Comparison of ENCODE assay signal across 7 mouse cellular contexts in the genomic region with DNA sequence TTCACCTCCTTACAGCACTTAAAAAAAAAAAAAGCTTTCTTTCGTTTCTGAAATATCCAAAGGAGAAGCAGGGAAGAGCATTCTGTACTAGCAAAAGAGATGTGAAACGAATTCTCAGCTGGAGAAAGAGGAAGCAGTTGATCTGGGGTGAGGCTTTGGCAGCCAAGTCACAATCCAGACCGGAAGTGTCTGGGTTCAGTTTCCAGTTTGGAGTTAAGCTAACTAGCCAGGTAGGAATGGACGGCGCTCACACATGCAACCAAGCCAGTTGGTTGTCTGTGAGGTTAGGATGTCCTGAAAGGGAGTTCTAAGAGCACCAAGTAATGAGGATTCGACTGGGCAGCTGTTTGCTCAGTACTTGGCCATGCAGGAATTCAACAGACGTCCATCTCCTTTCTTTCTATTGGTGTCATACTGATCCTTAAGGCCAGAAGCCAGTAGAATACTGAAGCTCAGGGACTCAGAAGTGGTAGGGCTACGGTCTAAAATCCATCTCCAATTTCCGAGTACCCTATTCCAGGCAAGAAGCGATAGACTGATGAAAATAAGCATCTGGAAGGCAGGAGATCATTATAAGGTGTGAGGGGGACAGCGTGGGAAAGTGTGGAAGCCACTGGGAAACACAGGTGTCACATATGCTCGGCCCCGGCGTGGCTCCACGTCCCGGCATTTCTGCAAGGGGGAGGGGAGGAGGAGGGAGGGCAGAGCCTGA. TPM values are rescaled to one million over a fixed set of nuclear protein-coding genes. Genes with fewer than 3 reads are reported as not detected.
DNase-seq lines count a peak whose midpoint lies in the region; ATAC-seq and TF ChIP-seq lines count a peak whose summit lies in the region.

No protein-coding gene starts in this region.

- TF ChIP-seq EP300 in lung, postnatal 0 days (IDR thresholded peaks at IDR 0.05), result no peak

- peak overlapping the region; percentile 63 for H3K4me2 ChIP-seq in intestine, embryonic 16.5 days (ENCODE audit: low read depth, low read length)
- peak overlapping the region; percentile 87 for H3K4me2 ChIP-seq in lung, postnatal 0 days (replicated peaks; ENCODE audit: low read depth, low read length)

- no peak for TF ChIP-seq POLR2A in olfactory bulb, adult 2 months (IDR thresholded peaks at IDR 0.05; ENCODE audit: insufficient read depth, low read depth, low read length)

- peak overlapping the region; percentile 64 for H3K4me3 ChIP-seq in intestine, embryonic 16.5 days (ENCODE audit: low read length)
- peak overlapping the region; percentile 73 for H3K4me3 ChIP-seq in lung, postnatal 0 days (ENCODE audit: low read depth, low read length)
- peak overlapping the region; percentile 84 for H3K4me3 ChIP-seq in olfactory bulb, adult 2 months (ENCODE audit: insufficient read depth, low read depth, low read length)

- peak overlapping the region; percentile 73 for H3K27ac ChIP-seq in intestine, embryonic 16.5 days (ENCODE audit: low read length)
- H3K27ac ChIP-seq in lung, postnatal 0 days (ENCODE audit: low read length), result peak overlapping the region; percentile 80
- H3K27ac ChIP-seq in olfactory bulb, adult 2 months (ENCODE audit: insufficient read depth, low read depth, low read length), result peak overlapping the region; percentile 91

- H3K36me3 ChIP-seq in intestine, embryonic 16.5 days (ENCODE audit: control insufficient read depth, insufficient read depth, low read length), result no peaks in the 10 kb centered on the region
- H3K36me3 ChIP-seq in lung, postnatal 0 days (ENCODE audit: insufficient read depth, low read length), result no peaks in the 10 kb centered on the region

- peak; percentile 56 for ATAC-seq in CD4-positive, CD25-positive, alpha-beta regulatory T cell, adult 4 months
- peak; percentile 79 for ATAC-seq in granulocyte monocyte progenitor cell, adult 5-6 weeks (replicated peaks; ENCODE audit: poor library complexity, severe bottlenecking)
- ATAC-seq in intestine, embryonic 16.5 days, result peak; percentile 81
- ATAC-seq in lung, postnatal 0 days, result peak; percentile 67

- no peaks in the 10 kb centered on the region for H3K27me3 ChIP-seq in intestine, embryonic 16.5 days (replicated peaks; ENCODE audit: control insufficient read depth, insufficient read depth, low read length)
- no peaks in the 10 kb centered on the region for H3K27me3 ChIP-seq in lung, postnatal 0 days (replicated peaks; ENCODE audit: insufficient read depth, low read length)

- peak; percentile 4 for DNase-seq in T-cell, adult 2 months (ENCODE audit: low spot score)
- peak; percentile 59 for DNase-seq in lung, postnatal 0 days (ENCODE audit: low spot score)
- DNase-seq in embryo, embryonic 10 days (ENCODE audit: low spot score), result no peak

- 22% methylated on average over 16 of the region's 16 CpGs for WGBS in intestine, embryonic 16.5 days
- 16% methylated on average over 16 of the region's 16 CpGs for WGBS in lung, postnatal 0 days
- WGBS in olfactory bulb, adult 2 months, result 13% methylated on average over 16 of the region's 16 CpGs

- peaks cover 9% of the 10 kb centered on the region for H3K4me1 ChIP-seq in intestine, embryonic 16.5 days (ENCODE audit: control insufficient read depth, insufficient read depth, low read length)
- peaks cover 13% of the 10 kb centered on the region; the same call in 1 of the 2 replicates for H3K4me1 ChIP-seq in lung, postnatal 0 days (ENCODE audit: insufficient read depth, low read depth, low read length)
- peaks cover 10% of the 10 kb centered on the region for H3K4me1 ChIP-seq in olfactory bulb, adult 2 months (ENCODE audit: control insufficient read depth, insufficient read depth, low read length)

- TF ChIP-seq CTCF in lung, postnatal 0 days (IDR thresholded peaks at IDR 0.05), result no peak
- no peak for TF ChIP-seq CTCF in olfactory bulb, adult 2 months (IDR thresholded peaks at IDR 0.05; ENCODE audit: insufficient read depth, low read depth, low read length)

- peak overlapping the region; percentile 72 for H3K9ac ChIP-seq in intestine, embryonic 16.5 days (ENCODE audit: low read depth, low read length)
- H3K9ac ChIP-seq in lung, postnatal 0 days (replicated peaks; ENCODE audit: low read depth), result peak overlapping the region; percentile 68

- H3K9me3 ChIP-seq in intestine, embryonic 16.5 days (ENCODE audit: control insufficient read depth, low read length), result no peaks in the 10 kb centered on the region
- no peaks in the 10 kb centered on the region for H3K9me3 ChIP-seq in lung, postnatal 0 days (ENCODE audit: low read length)

RNA-seq across cellular contexts. Expression of a gene that starts 13.0 kb away (rescaled TPM):
- 10 to 100 TPM; 15.3 to 15.6 TPM for polyA plus RNA-seq in CD4-positive, CD25-positive, alpha-beta regulatory T cell, adult 4 months (2017; shearing (Covaris generic))
- 28.0 and 45.8 TPM in 2 replicates for total RNA-seq in granulocyte monocyte progenitor cell, adult 5-6 weeks (2014; fragmentation: Nextera tagmentation)
- 29.9 and 35.6 TPM in 2 replicates for total RNA-seq in granulocyte monocyte progenitor cell, adult 5-6 weeks (2017)
- polyA plus RNA-seq in intestine, embryonic 16.5 days (2015; fragmentation: Nextera tagmentation; extraction: Ambion mirVana), result 27.6 and 28.6 TPM in 2 replicates
- polyA plus RNA-seq in lung, postnatal 0 days (2015; fragmentation: Nextera tagmentation; extraction: Ambion mirVana), result 36.1 and 39.0 TPM in 2 replicates
- polyA plus RNA-seq in olfactory bulb, adult 2 months (2012; ENCODE audit: insufficient read depth, insufficient read length, low replicate concordance, missing spikeins), result not detected in 2 replicates

RNA-seq across cellular contexts. Expression of a gene that starts 25.2 kb away (rescaled TPM):
- polyA plus RNA-seq in CD4-positive, CD25-positive, alpha-beta regulatory T cell, adult 4 months (2017; shearing (Covaris generic)), result 10 to 100 TPM; 40.2 to 53.2 TPM
- total RNA-seq in granulocyte monocyte progenitor cell, adult 5-6 weeks (2014; fragmentation: Nextera tagmentation), result 27.9 and 31.9 TPM in 2 replicates
- 20.0 and 26.5 TPM in 2 replicates for total RNA-seq in granulocyte monocyte progenitor cell, adult 5-6 weeks (2017)
- polyA plus RNA-seq in intestine, embryonic 16.5 days (2015; fragmentation: Nextera tagmentation; extraction: Ambion mirVana), result 34.1 and 35.4 TPM in 2 replicates
- polyA plus RNA-seq in lung, postnatal 0 days (2015; fragmentation: Nextera tagmentation; extraction: Ambion mirVana), result 42.5 and 45.0 TPM in 2 replicates
- not detected in 2 replicates for polyA plus RNA-seq in olfactory bulb, adult 2 months (2012; ENCODE audit: insufficient read depth, insufficient read length, low replicate concordance, missing spikeins)

RNA-seq across cellular contexts. Expression of a gene that starts 31.1 kb away (rescaled TPM):
- 1 to 10 TPM; 5.5 to 8.9 TPM for polyA plus RNA-seq in CD4-positive, CD25-positive, alpha-beta regulatory T cell, adult 4 months (2017; shearing (Covaris generic))
- 12.4 and 23.1 TPM in 2 replicates for total RNA-seq in granulocyte monocyte progenitor cell, adult 5-6 weeks (2014; fragmentation: Nextera tagmentation)
- total RNA-seq in granulocyte monocyte progenitor cell, adult 5-6 weeks (2017), result 9.7 and 10.3 TPM in 2 replicates
- polyA plus RNA-seq in intestine, embryonic 16.5 days (2015; fragmentation: Nextera tagmentation; extraction: Ambion mirVana), result 10.9 and 11.2 TPM in 2 replicates
- polyA plus RNA-seq in lung, postnatal 0 days (2015; fragmentation: Nextera tagmentation; extraction: Ambion mirVana), result 12.1 and 14.9 TPM in 2 replicates
- not detected in 2 replicates for polyA plus RNA-seq in olfactory bulb, adult 2 months (2012; ENCODE audit: insufficient read depth, insufficient read length, low replicate concordance, missing spikeins)

RNA-seq across cellular contexts. Expression of a gene that starts 35.4 kb away (rescaled TPM):
- polyA plus RNA-seq in CD4-positive, CD25-positive, alpha-beta regulatory T cell, adult 4 months (2017; shearing (Covaris generic)), result 10 to 100 TPM; 53.9 to 55.7 TPM
- 89.0 and 100 TPM in 2 replicates for total RNA-seq in granulocyte monocyte progenitor cell, adult 5-6 weeks (2014; fragmentation: Nextera tagmentation)
- 23.4 and 35.3 TPM in 2 replicates for total RNA-seq in granulocyte monocyte progenitor cell, adult 5-6 weeks (2017)
- 62.3 and 64.0 TPM in 2 replicates for polyA plus RNA-seq in intestine, embryonic 16.5 days (2015; fragmentation: Nextera tagmentation; extraction: Ambion mirVana)
- polyA plus RNA-seq in lung, postnatal 0 days (2015; fragmentation: Nextera tagmentation; extraction: Ambion mirVana), result 52.2 and 54.7 TPM in 2 replicates
- not detected in 2 replicates for polyA plus RNA-seq in olfactory bulb, adult 2 months (2012; ENCODE audit: insufficient read depth, insufficient read length, low replicate concordance, missing spikeins)

RNA-seq across cellular contexts. Expression of a gene that starts 35.8 kb away (rescaled TPM):
- polyA plus RNA-seq in CD4-positive, CD25-positive, alpha-beta regulatory T cell, adult 4 months (2017; shearing (Covaris generic)), result 10 to 100 TPM; 12.7 to 20.6 TPM
- total RNA-seq in granulocyte monocyte progenitor cell, adult 5-6 weeks (2014; fragmentation: Nextera tagmentation), result 62.2 and 65.9 TPM in 2 replicates
- total RNA-seq in granulocyte monocyte progenitor cell, adult 5-6 weeks (2017), result 168 and 171 TPM in 2 replicates
- polyA plus RNA-seq in intestine, embryonic 16.5 days (2015; fragmentation: Nextera tagmentation; extraction: Ambion mirVana), result 18.3 and 24.8 TPM in 2 replicates
- polyA plus RNA-seq in lung, postnatal 0 days (2015; fragmentation: Nextera tagmentation; extraction: Ambion mirVana), result 8.4 and 9.3 TPM in 2 replicates
- polyA plus RNA-seq in olfactory bulb, adult 2 months (2012; ENCODE audit: insufficient read depth, insufficient read length, low replicate concordance, missing spikeins), result not detected in 2 replicates

Comparison
In these comparisons a context has a peak if more than half of its experiments do, and no peak if none do; other contexts are left out.
1. RNA of a gene that starts 25.2 kb away (polyA plus RNA-seq): 40.2 to 53.2 TPM in CD4-positive, CD25-positive, alpha-beta regulatory T cell, adult 4 months, 42.5 to 45.0 TPM in lung, postnatal 0 days and 34.1 to 35.4 TPM in intestine, embryonic 16.5 days; not detected in olfactory bulb, adult 2 months; every median in the first group is over 10 times any median in the second.
2. Peak in every context shown above with its lines, with median percentiles within 50 percentile points of each other: ATAC-seq, H3K27ac ChIP-seq and H3K4me3 ChIP-seq.